Mouse (Mus musculus) heart, embryonic 16.5 days (tissue): Measurements from ENCODE around the gene Dclre1a. TPM values are rescaled to one million over a fixed set of nuclear protein-coding genes. Genes with fewer than 3 reads are reported as not detected.

ENCODE experiments used
- ATAC-seq: fragments of 200-750 bp; cut with Nextera tagmentation; replicated peaks from 2 replicates; pipeline ENCODE4 v1.8.0; 2017; ENCODE audit warnings: moderate number of reproducible peaks; ENCODE audit not compliant: insufficient read depth, low FRiP score; ENCODE audit errors: extremely low read depth
- H3K27ac ChIP-seq: fragments of 300-500 bp; sonication (generic); 2 replicates; pipeline ENCODE4 v1.5.1; 2014; ENCODE audit warnings: mild to moderate bottlenecking, low read length, control low read depth, moderate library complexity
- H3K27me3 ChIP-seq: fragments of 300-500 bp; sonication (generic); 2 replicates; pipeline ENCODE4 v1.6.1; 2014; ENCODE audit warnings: low read length, mixed read lengths; ENCODE audit not compliant: control insufficient read depth, insufficient read depth
- H3K36me3 ChIP-seq: fragments of 300-500 bp; sonication (generic); 2 replicates; pipeline ENCODE4 v1.6.1; 2014; ENCODE audit not compliant: control insufficient read depth, insufficient read depth
- H3K4me1 ChIP-seq: fragments of 300-500 bp; sonication (generic); 2 replicates; pipeline ENCODE4 v1.6.1; 2014; ENCODE audit warnings: low read length, mixed read lengths; ENCODE audit not compliant: control insufficient read depth, insufficient read depth
- H3K4me2 ChIP-seq: fragments of 300-500 bp; sonication (generic); 2 replicates; pipeline ENCODE4 v1.6.1; 2014; ENCODE audit warnings: low read depth, mild to moderate bottlenecking, control low read depth, low read length
- H3K4me3 ChIP-seq: fragments of 300-500 bp; sonication (generic); 2 replicates; pipeline ENCODE4 v1.5.1; 2014; ENCODE audit warnings: mild to moderate bottlenecking, control low read depth, low read length
- H3K9ac ChIP-seq: fragments of 300-500 bp; sonication (generic); 2 replicates; pipeline ENCODE4 v1.6.1; 2014; ENCODE audit warnings: low read length, control low read depth
- H3K9me3 ChIP-seq: fragments of 300-500 bp; sonication (generic); replicated peaks from 2 replicates; pipeline ENCODE4 v1.6.1; 2016; ENCODE audit warnings: low read length; ENCODE audit not compliant: control insufficient read depth
- WGBS: fragments of 180-500 bp; shearing (Covaris S2); extraction: QIAGEN DNeasy Blood & Tissue Kit; methylation state at CpG from one replicate; pipeline ENCODE4 v1.1.7; 2014; 5-methylcytosine and 5-hydroxymethylcytosine counted together
- polyA plus RNA-seq: library from polyadenylated mRNA; unstranded; fragments of >200 nt; fragmentation: Nextera tagmentation; extraction: Ambion mirVana; gene quantifications from 2 replicates; pipeline ENCODE4 v1.2.1, GENCODE M21; 2015

The Dclre1a gene
- polyA plus RNA-seq, 1 experiment from 2014 or later = 13.4 TPM

DNA sequence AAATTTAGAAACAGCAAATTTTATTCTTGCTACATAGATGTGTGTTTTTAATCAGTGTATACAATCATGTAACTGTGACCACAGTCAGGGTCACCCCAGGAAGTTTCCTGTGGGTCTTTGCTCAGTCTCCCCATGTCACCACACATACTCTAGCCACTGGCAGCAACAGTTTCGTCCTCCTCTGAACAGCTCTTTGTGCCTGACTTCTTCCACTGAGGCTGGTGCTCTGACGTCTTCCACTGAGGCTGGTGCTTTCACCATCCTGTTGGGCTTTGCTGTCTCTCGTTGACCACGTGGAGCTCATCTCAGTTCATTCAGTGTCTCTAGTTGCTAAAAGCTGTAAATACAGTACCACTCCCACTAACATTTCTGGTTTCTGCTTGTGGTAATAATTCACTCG is 34.0 kb upstream of the Dclre1a start:
- ATAC-seq = no peak
- no peak overlapping the region for H3K27ac ChIP-seq
- H3K27me3 ChIP-seq = no peaks in the 10 kb centered on the region
- no peak overlapping the region for H3K4me2 ChIP-seq
- no peak overlapping the region for H3K9ac ChIP-seq
- no peak overlapping the region for H3K4me3 ChIP-seq
- no peaks in the 10 kb centered on the region for H3K9me3 ChIP-seq
- H3K36me3 ChIP-seq = peaks cover 7% of the 10 kb centered on the region
- no peaks in the 10 kb centered on the region for H3K4me1 ChIP-seq
- 91% methylated on average over 5 of the region's 5 CpGs for WGBS

DNA sequence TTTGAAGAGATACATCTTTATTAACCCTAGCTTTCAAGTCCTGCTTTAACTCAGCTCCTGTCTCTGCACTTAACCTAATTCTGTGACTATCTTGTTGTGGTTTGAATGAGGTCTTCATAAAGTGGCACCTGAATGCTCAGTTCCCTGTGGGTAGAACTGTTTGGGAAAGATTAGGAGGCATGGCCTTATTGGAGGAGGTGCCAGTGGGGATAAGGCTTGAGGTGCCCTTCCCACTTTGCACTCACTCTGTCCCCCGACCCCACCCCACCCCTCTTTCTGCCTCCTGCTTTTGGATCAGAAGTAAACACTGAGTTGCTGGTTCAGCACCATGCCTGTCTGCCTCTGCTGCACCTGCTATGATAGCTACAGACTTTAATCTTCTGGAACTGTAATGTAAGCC is 29.8 kb upstream of the Dclre1a start:
- no peak for ATAC-seq
- WGBS = 81% methylated on average over 1 of the region's 1 CpGs
- H3K36me3 ChIP-seq = peaks cover 12% of the 10 kb centered on the region

GRCm38 (mm10) chr19:56573184-56573583 is 25.2 kb upstream of the Dclre1a start:
- 94% methylated on average over 6 of the region's 6 CpGs for WGBS
- Histone ChIP-seq H3K9me3 (no peaks in the 10 kb centered on the region), H3K27me3 (no peaks in the 10 kb centered on the region), H3K27ac (no peak overlapping the region), H3K9ac (no peak overlapping the region), H3K4me2 (no peak overlapping the region), H3K36me3 (peaks cover 10% of the 10 kb centered on the region), H3K4me3 (no peak overlapping the region), H3K4me1 (peaks cover 8% of the 10 kb centered on the region)
- ATAC-seq = no peak

More for the DNA sequence above, 29.8 kb upstream of the Dclre1a start:
- Histone ChIP-seq H3K9ac (no peak overlapping the region), H3K4me1 (no peaks in the 10 kb centered on the region), H3K4me2 (no peak overlapping the region), H3K27ac (no peak overlapping the region), H3K27me3 (no peaks in the 10 kb centered on the region), H3K9me3 (no peaks in the 10 kb centered on the region), H3K4me3 (no peak overlapping the region)

- 86% methylated on average over 5 of the region's 5 CpGs for WGBS
- H3K4me1 ChIP-seq = peaks cover 8% of the 10 kb centered on the region
- H3K9me3 ChIP-seq = no peaks in the 10 kb centered on the region
- no peak for ATAC-seq
- no peak overlapping the region for H3K27ac ChIP-seq
- no peak overlapping the region for H3K4me3 ChIP-seq
- H3K9ac ChIP-seq = no peak overlapping the region
- H3K4me2 ChIP-seq = no peak overlapping the region
- peaks cover 6% of the 10 kb centered on the region; the same call in 1 of the 2 replicates for H3K36me3 ChIP-seq
- no peaks in the 10 kb centered on the region for H3K27me3 ChIP-seq
Measured at GRCm38 (mm10) chr19:56571913-56572312, 23.9 kb upstream of the Dclre1a start.

GRCm38 (mm10) chr19:56571234-56571633 is 23.2 kb upstream of the Dclre1a start:
- ATAC-seq = no peak
- Histone ChIP-seq H3K9me3 (no peaks in the 10 kb centered on the region), H3K36me3 (0 out of 2 replicates have a peak, but pooled peaks cover 6% of the 10 kb centered on the region), H3K27me3 (no peaks in the 10 kb centered on the region), H3K4me2 (no peak overlapping the region), H3K27ac (no peak overlapping the region), H3K4me1 (peaks cover 8% of the 10 kb centered on the region), H3K9ac (no peak overlapping the region), H3K4me3 (no peak overlapping the region)
- WGBS = 67% methylated on average over 2 of the region's 2 CpGs

DNA sequence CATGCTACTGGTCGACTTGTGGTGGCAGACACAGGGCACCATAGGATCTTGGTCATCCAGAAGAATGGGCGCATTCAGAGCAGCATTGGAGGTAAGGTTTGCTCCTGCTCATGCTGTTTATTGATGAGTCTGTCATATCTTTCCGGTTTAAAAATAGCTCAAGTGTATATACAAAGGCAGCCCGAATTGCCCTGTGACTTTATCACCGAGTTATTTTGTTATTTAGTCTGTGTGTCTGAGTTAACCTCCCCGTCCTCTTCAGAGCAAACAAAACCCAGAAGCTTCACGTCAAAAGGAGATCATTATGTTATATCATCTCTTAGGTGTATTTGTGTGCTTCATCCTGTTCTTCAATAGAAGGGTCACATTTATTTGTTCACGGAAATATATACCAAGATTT is 22.8 kb upstream of the Dclre1a start:
- H3K36me3 ChIP-seq = 0 out of 2 replicates have a peak, but pooled peaks cover 3% of the 10 kb centered on the region
- WGBS = 54% methylated on average over 8 of the region's 8 CpGs
- H3K9me3 ChIP-seq = no peaks in the 10 kb centered on the region
- no peak for ATAC-seq
- peaks cover 10% of the 10 kb centered on the region for H3K4me1 ChIP-seq
- no peaks in the 10 kb centered on the region for H3K27me3 ChIP-seq
- H3K27ac ChIP-seq = no peak overlapping the region
- no peak overlapping the region for H3K9ac ChIP-seq
- no peak overlapping the region for H3K4me2 ChIP-seq
- no peak overlapping the region for H3K4me3 ChIP-seq

- peaks cover 10% of the 10 kb centered on the region for H3K4me1 ChIP-seq
- WGBS = 72% methylated on average over 6 of the region's 6 CpGs
- H3K9me3 ChIP-seq = no peaks in the 10 kb centered on the region
- no peak overlapping the region for H3K9ac ChIP-seq
- no peak overlapping the region for H3K27ac ChIP-seq
- no peak overlapping the region for H3K4me3 ChIP-seq
- no peak overlapping the region for H3K4me2 ChIP-seq
- no peak for ATAC-seq
- H3K36me3 ChIP-seq = 0 out of 2 replicates have a peak, but pooled peaks cover 3% of the 10 kb centered on the region
- H3K27me3 ChIP-seq = no peaks in the 10 kb centered on the region
Measured at GRCm38 (mm10) chr19:56566940-56567339, 18.9 kb upstream of the Dclre1a start.

GRCm38 (mm10) chr19:56566041-56566440 is 18.0 kb upstream of the Dclre1a start:
- no peak overlapping the region for H3K4me3 ChIP-seq
- WGBS = 77% methylated on average over 4 of the region's 4 CpGs
- no peak overlapping the region for H3K4me2 ChIP-seq
- H3K27ac ChIP-seq = no peak overlapping the region
- ATAC-seq = peak; percentile 63; the same call in 1 of the 2 replicates
- H3K4me1 ChIP-seq = peaks cover 10% of the 10 kb centered on the region
- H3K9ac ChIP-seq = no peak overlapping the region
- H3K27me3 ChIP-seq = no peaks in the 10 kb centered on the region
- H3K36me3 ChIP-seq = 0 out of 2 replicates have a peak, but pooled peaks cover 3% of the 10 kb centered on the region
- H3K9me3 ChIP-seq = no peaks in the 10 kb centered on the region

GRCm38 (mm10) chr19:56565358-56565757 is 17.3 kb upstream of the Dclre1a start:
- H3K4me1 ChIP-seq = peaks cover 4% of the 10 kb centered on the region; the same call in 1 of the 2 replicates
- no peaks in the 10 kb centered on the region for H3K27me3 ChIP-seq
- no peaks in the 10 kb centered on the region for H3K9me3 ChIP-seq
- H3K9ac ChIP-seq = no peak overlapping the region
- no peak; the same call in 1 of the 2 replicates for ATAC-seq
- H3K4me2 ChIP-seq = no peak overlapping the region
- 56% methylated on average over 6 of the region's 6 CpGs for WGBS
- H3K27ac ChIP-seq = no peak overlapping the region
- 0 out of 2 replicates have a peak, but pooled peaks cover under 1% of the 10 kb centered on the region for H3K36me3 ChIP-seq
- no peak overlapping the region for H3K4me3 ChIP-seq
